Comparison of ENCODE assay signal across 11 mouse cellular contexts in genomic region chr17:25374011-25374410, GRCm38 (mm10). TPM values are rescaled to one million over a fixed set of nuclear protein-coding genes. Genes with fewer than 3 reads are reported as not detected.
DNase-seq lines count a peak whose midpoint lies in the region; ATAC-seq and TF ChIP-seq lines count a peak whose summit lies in the region.
"Had no signal": no experiment of that assay in that cellular context is flagged by ENCODE, and none has a peak within 500 bp of the region (broad histone marks: within the 10 kb centered on the region; RNA-seq: fewer than 3 reads in every experiment).

No protein-coding gene starts in this region.

- H3K9me3 ChIP-seq in intestine, embryonic 14.5 days (ENCODE audit: control insufficient read depth, low read length) = no peaks in the 10 kb centered on the region
- H3K9me3 ChIP-seq in intestine, embryonic 16.5 days (ENCODE audit: control insufficient read depth, low read length) = no peaks in the 10 kb centered on the region
- no peaks in the 10 kb centered on the region for H3K9me3 ChIP-seq in embryonic facial prominence, embryonic 11.5 days (replicated peaks; ENCODE audit: control insufficient read depth, low read length)
- no peaks in the 10 kb centered on the region for H3K9me3 ChIP-seq in stomach, postnatal 0 days (ENCODE audit: control insufficient read depth, low read length)
- H3K9me3 ChIP-seq: heart, embryonic 15.5 days had no signal

- no peak overlapping the region for H3K9ac ChIP-seq in intestine, embryonic 14.5 days (ENCODE audit: low read length)
- H3K9ac ChIP-seq in intestine, embryonic 16.5 days (ENCODE audit: low read depth, low read length) = no peak overlapping the region
- H3K9ac ChIP-seq in embryonic facial prominence, embryonic 11.5 days (replicated peaks; ENCODE audit: low read length) = no peak overlapping the region
- H3K9ac ChIP-seq in stomach, postnatal 0 days (ENCODE audit: low read length) = no peak overlapping the region
- H3K9ac ChIP-seq: heart, embryonic 15.5 days had no signal

- peaks cover 16% of the 10 kb centered on the region for H3K36me3 ChIP-seq in intestine, embryonic 14.5 days (ENCODE audit: control insufficient read depth, insufficient read depth, low read length)
- H3K36me3 ChIP-seq in intestine, embryonic 16.5 days (ENCODE audit: control insufficient read depth, insufficient read depth, low read length) = no peaks in the 10 kb centered on the region
- no peaks in the 10 kb centered on the region for H3K36me3 ChIP-seq in embryonic facial prominence, embryonic 11.5 days (replicated peaks; ENCODE audit: control insufficient read depth, insufficient read depth, low read depth, low read length)
- no peaks in the 10 kb centered on the region for H3K36me3 ChIP-seq in stomach, postnatal 0 days (ENCODE audit: control insufficient read depth, insufficient read depth, low read length)

- no peaks in the 10 kb centered on the region for H3K27me3 ChIP-seq in intestine, embryonic 14.5 days (replicated peaks; ENCODE audit: control insufficient read depth, insufficient read depth, low read length)
- no peaks in the 10 kb centered on the region for H3K27me3 ChIP-seq in intestine, embryonic 16.5 days (replicated peaks; ENCODE audit: control insufficient read depth, insufficient read depth, low read length)
- H3K27me3 ChIP-seq in embryonic facial prominence, embryonic 11.5 days (ENCODE audit: control insufficient read depth, insufficient read depth, low read length) = no peaks in the 10 kb centered on the region
- H3K27me3 ChIP-seq in stomach, postnatal 0 days (ENCODE audit: control insufficient read depth, insufficient read depth, low read length) = no peaks in the 10 kb centered on the region
- H3K27me3 ChIP-seq: heart, embryonic 15.5 days had no signal

- 40% methylated on average over 9 of the region's 9 CpGs for WGBS in intestine, embryonic 14.5 days
- WGBS in intestine, embryonic 16.5 days = 40% methylated on average over 9 of the region's 9 CpGs
- WGBS in embryonic facial prominence, embryonic 11.5 days = 45% methylated on average over 9 of the region's 9 CpGs
- WGBS in stomach, postnatal 0 days = 30% methylated on average over 9 of the region's 9 CpGs

- no peak for ATAC-seq in intestine, embryonic 14.5 days (replicated peaks; ENCODE audit: low FRiP score, low TSS enrichment, low read depth)
- ATAC-seq in intestine, embryonic 16.5 days = no peak
- ATAC-seq in embryonic facial prominence, embryonic 11.5 days (replicated peaks; ENCODE audit: insufficient number of reproducible peaks, low FRiP score, low TSS enrichment, low read depth) = no peak
- ATAC-seq in stomach, postnatal 0 days (ENCODE audit: low FRiP score, low TSS enrichment) = no peak
- ATAC-seq: Patski had no signal

- H3K27ac ChIP-seq in intestine, embryonic 14.5 days (ENCODE audit: low read depth) = no peak overlapping the region
- H3K27ac ChIP-seq in intestine, embryonic 16.5 days (ENCODE audit: low read length) = no peak overlapping the region
- H3K27ac ChIP-seq in embryonic facial prominence, embryonic 11.5 days (replicated peaks; ENCODE audit: low read depth, low read length) = no peak overlapping the region
- no peak overlapping the region for H3K27ac ChIP-seq in stomach, postnatal 0 days (replicated peaks)
- H3K27ac ChIP-seq: heart, embryonic 15.5 days had no signal

- no peak overlapping the region for H3K4me3 ChIP-seq in intestine, embryonic 14.5 days (ENCODE audit: low read depth, low read length)
- no peak overlapping the region for H3K4me3 ChIP-seq in intestine, embryonic 16.5 days (ENCODE audit: low read length)
- no peak overlapping the region for H3K4me3 ChIP-seq in embryonic facial prominence, embryonic 11.5 days (ENCODE audit: low read depth, low read length)
- H3K4me3 ChIP-seq in stomach, postnatal 0 days (ENCODE audit: low read depth, low read length) = no peak overlapping the region
- H3K4me3 ChIP-seq: heart, embryonic 15.5 days had no signal

- H3K4me1 ChIP-seq in intestine, embryonic 14.5 days (replicated peaks; ENCODE audit: control insufficient read depth, insufficient read depth, low read length) = no peaks in the 10 kb centered on the region
- H3K4me1 ChIP-seq in intestine, embryonic 16.5 days (ENCODE audit: control insufficient read depth, insufficient read depth, low read length) = 0 out of 2 replicates have a peak, but pooled peaks cover 2% of the 10 kb centered on the region
- no peaks in the 10 kb centered on the region for H3K4me1 ChIP-seq in embryonic facial prominence, embryonic 11.5 days (ENCODE audit: control insufficient read depth, insufficient read depth, low read length)
- no peaks in the 10 kb centered on the region for H3K4me1 ChIP-seq in stomach, postnatal 0 days (replicated peaks; ENCODE audit: control insufficient read depth, insufficient read depth)

- peak; percentile 63 for TF ChIP-seq CTCF in stomach, postnatal 0 days (IDR thresholded peaks at IDR 0.05; ENCODE audit: low read depth)

- TF ChIP-seq EP300 in stomach, postnatal 0 days (optimal IDR thresholded peaks at IDR 0.05) = no peak

- H3K4me2 ChIP-seq in intestine, embryonic 14.5 days (ENCODE audit: low read length) = no peak overlapping the region
- H3K4me2 ChIP-seq in intestine, embryonic 16.5 days (ENCODE audit: low read depth, low read length) = no peak overlapping the region
- no peak overlapping the region for H3K4me2 ChIP-seq in embryonic facial prominence, embryonic 11.5 days (ENCODE audit: low read depth, low read length)
- H3K4me2 ChIP-seq in stomach, postnatal 0 days (replicated peaks; ENCODE audit: low read depth) = no peak overlapping the region
- H3K4me2 ChIP-seq: heart, embryonic 15.5 days; liver, embryonic 11.5 days had no signal

- peak; percentile 60 for DNase-seq in intestine, embryonic 14.5 days (ENCODE audit: low spot score)
- DNase-seq in ovary, postnatal 14 days (ENCODE audit: low spot score) = peak; percentile 39
- DNase-seq in ovary, postnatal 36 days (ENCODE audit: low spot score) = no peak
- peak; percentile 35 for DNase-seq in embryonic facial prominence, embryonic 11.5 days (ENCODE audit: low spot score)
- peak; percentile 56 for DNase-seq in stomach, postnatal 0 days (ENCODE audit: low spot score)
- no peak for DNase-seq in spleen, postnatal 36 days (ENCODE audit: low spot score in 2 of 2)
- no peak for DNase-seq in right cerebral cortex, adult 18-20 months

RNA-seq across cellular contexts. Expression of gene Tpsg1, which starts 4.9 kb away (rescaled TPM):
- 2.1 and 6.3 TPM in 2 replicates for polyA plus RNA-seq in intestine, embryonic 14.5 days (2014; fragmentation: Nextera tagmentation; extraction: Ambion mirVana)
- polyA plus RNA-seq in intestine, embryonic 16.5 days (2015; fragmentation: Nextera tagmentation; extraction: Ambion mirVana) = 26.3 and 28.6 TPM in 2 replicates
- polyA plus RNA-seq in embryonic facial prominence, embryonic 11.5 days (2014; fragmentation: Nextera tagmentation; extraction: Ambion mirVana) = 0.32 and 1.2 TPM in 2 replicates
- polyA plus RNA-seq in stomach, postnatal 0 days (2015; fragmentation: Nextera tagmentation; extraction: Ambion mirVana) = 0.16 and 0.27 TPM in 2 replicates
- polyA plus RNA-seq: Patski had no signal

RNA-seq across cellular contexts. Expression of gene Tpsb2, which starts 7.9 kb away (rescaled TPM):
- 0.66 and 0.89 TPM in 2 replicates for polyA plus RNA-seq in intestine, embryonic 14.5 days (2014; fragmentation: Nextera tagmentation; extraction: Ambion mirVana)
- 3.7 and 4.5 TPM in 2 replicates for polyA plus RNA-seq in intestine, embryonic 16.5 days (2015; fragmentation: Nextera tagmentation; extraction: Ambion mirVana)
- polyA plus RNA-seq in embryonic facial prominence, embryonic 11.5 days (2014; fragmentation: Nextera tagmentation; extraction: Ambion mirVana) = not detected in 2 replicates
- 18.1 and 18.5 TPM in 2 replicates for polyA plus RNA-seq in stomach, postnatal 0 days (2015; fragmentation: Nextera tagmentation; extraction: Ambion mirVana)
- polyA plus RNA-seq: Patski had no signal

RNA-seq across cellular contexts. Expression of gene Tpsab1, which starts 28.6 kb away (rescaled TPM):
- not detected in 2 replicates for polyA plus RNA-seq in intestine, embryonic 14.5 days (2014; fragmentation: Nextera tagmentation; extraction: Ambion mirVana)
- 0.22 TPM in 1 of 2 replicates, not detected in the other for polyA plus RNA-seq in intestine, embryonic 16.5 days (2015; fragmentation: Nextera tagmentation; extraction: Ambion mirVana)
- not detected in 2 replicates for polyA plus RNA-seq in embryonic facial prominence, embryonic 11.5 days (2014; fragmentation: Nextera tagmentation; extraction: Ambion mirVana)
- 0.62 and 0.75 TPM in 2 replicates for polyA plus RNA-seq in stomach, postnatal 0 days (2015; fragmentation: Nextera tagmentation; extraction: Ambion mirVana)
- polyA plus RNA-seq: liver, embryonic 11.5 days; Patski had no signal

RNA-seq across cellular contexts. Expression of gene Prss29, which starts 55.6 kb away (rescaled TPM):
- polyA plus RNA-seq in intestine, embryonic 14.5 days (2014; fragmentation: Nextera tagmentation; extraction: Ambion mirVana) = not detected in 2 replicates
- polyA plus RNA-seq in intestine, embryonic 16.5 days (2015; fragmentation: Nextera tagmentation; extraction: Ambion mirVana) = not detected in 2 replicates
- polyA plus RNA-seq in embryonic facial prominence, embryonic 11.5 days (2014; fragmentation: Nextera tagmentation; extraction: Ambion mirVana) = not detected in 2 replicates
- not detected in 2 replicates for polyA plus RNA-seq in stomach, postnatal 0 days (2015; fragmentation: Nextera tagmentation; extraction: Ambion mirVana)
- polyA plus RNA-seq: heart, embryonic 15.5 days; liver, embryonic 11.5 days; Patski had no signal

RNA-seq across cellular contexts. Expression of gene Cacna1h, which starts 59.6 kb away (rescaled TPM):
- 6.6 and 7.0 TPM in 2 replicates for polyA plus RNA-seq in intestine, embryonic 14.5 days (2014; fragmentation: Nextera tagmentation; extraction: Ambion mirVana)
- polyA plus RNA-seq in intestine, embryonic 16.5 days (2015; fragmentation: Nextera tagmentation; extraction: Ambion mirVana) = 2.2 and 3.0 TPM in 2 replicates
- 3.7 TPM in 2 replicates for polyA plus RNA-seq in embryonic facial prominence, embryonic 11.5 days (2014; fragmentation: Nextera tagmentation; extraction: Ambion mirVana)
- 1.5 and 1.7 TPM in 2 replicates for polyA plus RNA-seq in stomach, postnatal 0 days (2015; fragmentation: Nextera tagmentation; extraction: Ambion mirVana)

Comparison
In these comparisons a context has a peak if more than half of its experiments do, and no peak if none do; other contexts are left out.
1. DNase-seq: peak in intestine, embryonic 14.5 days (single experiment), ovary, postnatal 14 days (single experiment), embryonic facial prominence, embryonic 11.5 days (single experiment) and stomach, postnatal 0 days (single experiment); none in ovary, postnatal 36 days (single experiment), spleen, postnatal 36 days (0 of 2) and right cerebral cortex, adult 18-20 months (single experiment).